Mouse (Mus musculus): ENCODE measurements around the gene Tnfaip8l1. TPM values are rescaled to one million over a fixed set of nuclear protein-coding genes. Genes with fewer than 3 reads are reported as not detected.

The Tnfaip8l1 gene
- polyA plus RNA-seq, 1 experiment from 2014 or later = 7.5 TPM

DNA sequence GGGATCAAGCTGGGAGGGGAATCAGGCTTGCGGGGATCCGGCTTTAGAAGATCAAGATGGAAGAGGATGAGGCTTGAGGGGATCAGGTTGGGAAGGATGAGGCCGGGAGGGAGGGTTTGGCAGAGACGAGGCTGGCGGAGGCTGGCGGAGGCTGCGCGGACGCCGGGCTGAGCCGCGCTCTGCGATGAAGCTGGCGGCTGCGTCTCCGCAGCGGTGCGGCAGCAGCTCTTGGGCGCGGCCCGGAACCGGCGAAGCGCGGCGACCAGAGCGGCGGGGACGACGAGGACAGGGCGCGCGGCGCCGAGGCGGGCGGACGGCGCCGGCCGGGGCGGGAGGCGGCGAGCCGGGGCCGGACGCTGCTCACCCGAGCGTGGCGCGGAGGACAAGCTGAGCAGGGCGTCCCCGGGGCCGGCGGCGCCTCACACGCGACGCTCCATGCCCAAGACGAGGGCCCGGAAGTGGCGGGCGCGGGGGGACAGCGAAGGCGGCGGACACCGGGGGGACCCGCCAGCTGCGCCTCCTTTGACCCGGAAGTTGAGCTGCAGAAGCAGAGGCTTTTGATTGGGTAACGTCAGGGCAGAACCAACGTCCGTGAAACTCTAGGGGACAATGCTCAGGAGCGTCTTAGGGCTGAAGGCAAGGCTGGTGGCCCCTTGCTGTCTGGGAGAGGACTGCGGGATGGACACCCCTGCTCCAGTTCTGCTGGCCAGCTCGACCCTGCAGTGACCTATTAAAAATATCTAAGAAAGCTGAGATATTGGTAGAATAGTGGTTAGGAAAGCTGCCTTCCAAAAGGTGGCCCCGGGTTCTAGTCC, 56.3 kb downstream of the Tnfaip8l1 start, which contains the start of gene Dpp9:
Gene Dpp9, minus strand, starts transcription at position 529 of the 815 bp plus-strand sequence.
- H3K9ac ChIP-seq = peak within 1 kb of the TSS; percentile 90
- H3K36me3 ChIP-seq (replicated peaks) = peaks cover 6% of the 10 kb centered on the region; the same call in 1 of the 2 replicates
- 1% methylated on average over 68 of the region's 78 CpGs for WGBS
- peak; percentile 98 for ATAC-seq (ENCODE audit: low FRiP score)
- peak within 1 kb of the TSS; percentile 91 for H3K27ac ChIP-seq
- peak within 1 kb of the TSS; percentile 86 for H3K4me2 ChIP-seq
- peaks cover 34% of the 10 kb centered on the region for H3K4me1 ChIP-seq
- H3K27me3 ChIP-seq = no peaks in the 10 kb centered on the region
- no peaks in the 10 kb centered on the region for H3K9me3 ChIP-seq
- H3K4me3 ChIP-seq (replicated peaks) = peak within 1 kb of the TSS; percentile 98

DNA sequence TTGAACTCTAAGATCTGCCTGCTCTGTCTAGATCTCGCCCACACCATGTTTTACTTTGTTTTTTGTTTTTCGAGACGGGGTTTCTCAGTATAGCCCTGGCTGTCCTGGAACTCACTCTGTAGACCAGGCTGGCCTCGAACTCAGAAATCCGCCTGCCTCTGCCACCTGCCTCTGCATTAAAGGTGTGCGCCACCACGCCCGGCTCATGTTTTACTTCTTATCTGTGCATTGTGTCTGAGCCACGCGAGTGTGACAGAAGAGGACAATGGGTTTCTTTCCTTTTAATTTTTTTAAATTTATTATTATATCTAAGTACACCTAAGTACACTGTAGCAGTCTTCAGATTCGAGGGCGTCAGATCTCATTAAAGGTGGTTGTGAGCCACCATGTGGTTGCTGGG, 57.0 kb downstream of the Tnfaip8l1 start:
- H3K4me2 ChIP-seq = peak overlapping the region; percentile 86
- H3K27me3 ChIP-seq = no peaks in the 10 kb centered on the region
- peak; percentile 42 for ATAC-seq (ENCODE audit: low FRiP score)
- H3K9ac ChIP-seq = peak overlapping the region; percentile 90
- H3K36me3 ChIP-seq (replicated peaks) = peaks cover 6% of the 10 kb centered on the region; the same call in 1 of the 2 replicates
- peak overlapping the region; percentile 98 for H3K4me3 ChIP-seq (replicated peaks)
- peak overlapping the region; percentile 91 for H3K27ac ChIP-seq
- WGBS = 44% methylated on average over 12 of the region's 12 CpGs
- H3K4me1 ChIP-seq = peaks cover 34% of the 10 kb centered on the region
- H3K9me3 ChIP-seq = no peaks in the 10 kb centered on the region

DNA sequence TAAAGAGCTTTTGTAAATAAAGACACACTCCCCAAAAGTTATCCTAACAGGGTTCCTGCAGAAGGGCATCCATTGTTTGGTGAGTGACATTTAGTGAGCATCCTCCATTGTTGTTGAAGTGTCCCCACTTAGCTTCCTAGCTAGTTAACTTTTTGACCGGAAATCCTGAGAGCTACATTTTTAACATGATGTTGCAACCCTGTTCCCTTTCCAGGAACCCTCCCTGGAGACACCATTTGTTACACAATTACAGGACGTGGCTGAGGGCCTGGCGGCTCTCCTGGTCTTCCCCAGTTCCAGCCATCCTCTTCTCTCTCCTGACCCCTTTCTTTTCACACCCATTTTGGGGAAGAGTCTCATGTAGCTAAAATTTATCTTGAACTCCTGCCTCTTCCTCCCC, 57.5 kb downstream of the Tnfaip8l1 start:
- peak overlapping the region; percentile 86; the same call in 1 of the 2 replicates for H3K4me2 ChIP-seq
- peaks cover 6% of the 10 kb centered on the region; the same call in 1 of the 2 replicates for H3K36me3 ChIP-seq (replicated peaks)
- H3K27ac ChIP-seq = no peak overlapping the region
- WGBS = 78% methylated on average over 3 of the region's 3 CpGs
- no peak for ATAC-seq (ENCODE audit: low FRiP score)
- H3K4me3 ChIP-seq (replicated peaks) = no peak overlapping the region
- no peaks in the 10 kb centered on the region for H3K9me3 ChIP-seq
- peaks cover 34% of the 10 kb centered on the region for H3K4me1 ChIP-seq
- H3K27me3 ChIP-seq = no peaks in the 10 kb centered on the region
- no peak overlapping the region for H3K9ac ChIP-seq

Small RNA genes within 50 kb of the gene (microRNA-seq; reads per million reads assigned to microRNA genes)
- gene Gm44397 = not detected

Other genes with a start within 250 kb of the Tnfaip8l1 start
- 4.8 and 5.6 TPM in 2 replicates for gene Zfp119b, start 213.0 kb upstream of the Tnfaip8l1 start, polyA plus RNA-seq (2016; fragmentation: Nextera tagmentation; extraction: Ambion mirVana)
- 2.3 TPM in 2 replicates for gene Ebi3, start 209.8 kb upstream of the Tnfaip8l1 start, polyA plus RNA-seq (2016; fragmentation: Nextera tagmentation; extraction: Ambion mirVana)
- gene Yju2, start 203.4 kb upstream of the Tnfaip8l1 start, polyA plus RNA-seq (2016; fragmentation: Nextera tagmentation; extraction: Ambion mirVana) = 28.0 and 29.1 TPM in 2 replicates
- 81.1 and 94.0 TPM in 2 replicates for gene Shd, start 192.0 kb upstream of the Tnfaip8l1 start, polyA plus RNA-seq (2016; fragmentation: Nextera tagmentation; extraction: Ambion mirVana)
- gene Fsd1, start 176.0 kb upstream of the Tnfaip8l1 start, polyA plus RNA-seq (2016; fragmentation: Nextera tagmentation; extraction: Ambion mirVana) = 79.7 and 82.4 TPM in 2 replicates
- gene Stap2, start 156.9 kb upstream of the Tnfaip8l1 start, polyA plus RNA-seq (2016; fragmentation: Nextera tagmentation; extraction: Ambion mirVana) = 4.2 and 4.6 TPM in 2 replicates
- gene Mpnd, start 156.8 kb upstream of the Tnfaip8l1 start, polyA plus RNA-seq (2016; fragmentation: Nextera tagmentation; extraction: Ambion mirVana) = 184 and 186 TPM in 2 replicates
- gene Sh3gl1, start 125.8 kb upstream of the Tnfaip8l1 start, polyA plus RNA-seq (2016; fragmentation: Nextera tagmentation; extraction: Ambion mirVana) = 130 and 135 TPM in 2 replicates
- gene Chaf1a, start 122.0 kb upstream of the Tnfaip8l1 start, polyA plus RNA-seq (2016; fragmentation: Nextera tagmentation; extraction: Ambion mirVana) = 39.1 and 43.4 TPM in 2 replicates
- 49.7 and 50.8 TPM in 2 replicates for gene Ubxn6, start 87.4 kb upstream of the Tnfaip8l1 start, polyA plus RNA-seq (2016; fragmentation: Nextera tagmentation; extraction: Ambion mirVana)
- 183 and 188 TPM in 2 replicates for gene Hdgfl2, start 82.8 kb upstream of the Tnfaip8l1 start, polyA plus RNA-seq (2016; fragmentation: Nextera tagmentation; extraction: Ambion mirVana)
- 0.06 and 0.18 TPM in 2 replicates for gene Plin4, start 52.7 kb upstream of the Tnfaip8l1 start, polyA plus RNA-seq (2016; fragmentation: Nextera tagmentation; extraction: Ambion mirVana)
- gene Plin5, start 44.9 kb upstream of the Tnfaip8l1 start, polyA plus RNA-seq (2016; fragmentation: Nextera tagmentation; extraction: Ambion mirVana) = 0.22 TPM in 1 of 2 replicates, not detected in the other
- gene Lrg1, start 40.5 kb upstream of the Tnfaip8l1 start, polyA plus RNA-seq (2016; fragmentation: Nextera tagmentation; extraction: Ambion mirVana) = 0.18 and 0.27 TPM in 2 replicates
- 4.8 and 5.4 TPM in 2 replicates for gene Sema6b, start 22.1 kb upstream of the Tnfaip8l1 start, polyA plus RNA-seq (2016; fragmentation: Nextera tagmentation; extraction: Ambion mirVana)
- gene Mydgf, start 21.4 kb downstream of the Tnfaip8l1 start, polyA plus RNA-seq (2016; fragmentation: Nextera tagmentation; extraction: Ambion mirVana) = 54.5 and 57.3 TPM in 2 replicates
- 43.4 and 48.6 TPM in 2 replicates for gene Dpp9, start 56.4 kb downstream of the Tnfaip8l1 start, polyA plus RNA-seq (2016; fragmentation: Nextera tagmentation; extraction: Ambion mirVana)
- gene Fem1a, start 94.3 kb downstream of the Tnfaip8l1 start, polyA plus RNA-seq (2016; fragmentation: Nextera tagmentation; extraction: Ambion mirVana) = 18.2 and 20.3 TPM in 2 replicates
- gene Ticam1, start 114.3 kb downstream of the Tnfaip8l1 start, polyA plus RNA-seq (2016; fragmentation: Nextera tagmentation; extraction: Ambion mirVana) = 1.5 and 1.7 TPM in 2 replicates
- 28.6 and 28.8 TPM in 2 replicates for gene Plin3, start 130.4 kb downstream of the Tnfaip8l1 start, polyA plus RNA-seq (2016; fragmentation: Nextera tagmentation; extraction: Ambion mirVana)
- gene Arrdc5, start 137.8 kb downstream of the Tnfaip8l1 start, polyA plus RNA-seq (2016; fragmentation: Nextera tagmentation; extraction: Ambion mirVana) = not detected in 2 replicates
- gene Uhrf1, start 140.8 kb downstream of the Tnfaip8l1 start, polyA plus RNA-seq (2016; fragmentation: Nextera tagmentation; extraction: Ambion mirVana) = 187 and 198 TPM in 2 replicates
- 61.6 and 63.4 TPM in 2 replicates for gene Kdm4b, start 163.6 kb downstream of the Tnfaip8l1 start, polyA plus RNA-seq (2016; fragmentation: Nextera tagmentation; extraction: Ambion mirVana)

All from forebrain, embryonic 12.5 days (tissue).